Mouse (Mus musculus): ENCODE results near the gene Amfr.

GRCm38 (mm10) chr8:93938193-93938592 is 74.4 kb downstream of the Amfr start:
- TF ChIP-seq CTCF (IDR thresholded peaks at IDR 0.05; ENCODE audit: borderline replicate concordance, extremely low read depth, insufficient read depth, insufficient read length) (no peak), POLR2A (IDR thresholded peaks at IDR 0.05; ENCODE audit: borderline replicate concordance, extremely low read depth, insufficient read depth, insufficient read length, poor library complexity, severe bottlenecking) (no peak)
